Mouse (Mus musculus) liver, embryonic 13.5 days (tissue): ENCODE measurements at regions not wholly inside any gene's neighbourhood (a gene's known extent, or its start where the extent isn't known, plus 50 kb on each side); places are given as distances from the start of the nearest gene placed in this dataset.

Experiments
- ATAC-seq: fragments of 200-750 bp; cut with Nextera tagmentation; 2 replicates; pipeline ENCODE4 v1.8.0; 2017; ENCODE audit warnings: low read depth, mild to moderate bottlenecking, moderate number of reproducible peaks, moderate library complexity
- DNase-seq: peaks from one replicate; pipeline ENCODE4 v3.0.0; 2022
- H3K27ac ChIP-seq: fragments of 300-500 bp; sonication (generic); 2 replicates; pipeline ENCODE4 v1.5.1; 2015; ENCODE audit warnings: moderate library complexity, mild to moderate bottlenecking, inconsistent platforms
- H3K27me3 ChIP-seq: fragments of 300-500 bp; sonication (generic); 2 replicates; pipeline ENCODE4 v1.6.1; 2015; ENCODE audit warnings: mild to moderate bottlenecking, inconsistent platforms
- H3K36me3 ChIP-seq: fragments of 300-500 bp; sonication (generic); 2 replicates; pipeline ENCODE4 v1.6.1; 2015; ENCODE audit warnings: mild to moderate bottlenecking, inconsistent platforms
- H3K4me1 ChIP-seq: fragments of 300-500 bp; sonication (generic); replicated peaks from 2 replicates; pipeline ENCODE4 v1.6.1; 2015; ENCODE audit warnings: inconsistent platforms
- H3K4me2 ChIP-seq: fragments of 300-500 bp; sonication (generic); 2 replicates; pipeline ENCODE4 v1.6.1; 2015; ENCODE audit warnings: inconsistent platforms, mild to moderate bottlenecking, moderate library complexity
- H3K4me3 ChIP-seq: fragments of 300-500 bp; sonication (generic); replicated peaks from 2 replicates; pipeline ENCODE4 v1.5.1; 2015; ENCODE audit warnings: mild to moderate bottlenecking, inconsistent platforms
- H3K9ac ChIP-seq: fragments of 300-500 bp; sonication (generic); 2 replicates; pipeline ENCODE4 v1.6.1; 2015; ENCODE audit warnings: mild to moderate bottlenecking, inconsistent platforms
- H3K9me3 ChIP-seq: fragments of 300-500 bp; sonication (generic); replicated peaks from 2 replicates; pipeline ENCODE4 v1.6.1; 2016; ENCODE audit warnings: inconsistent platforms
- WGBS: fragments of 180-500 bp; shearing (Covaris S2); methylation state at CpG from one replicate; pipeline ENCODE4 v1.1.7; 2015; ENCODE audit not compliant: insufficient replicate concordance; 5-methylcytosine and 5-hydroxymethylcytosine counted together

DNA sequence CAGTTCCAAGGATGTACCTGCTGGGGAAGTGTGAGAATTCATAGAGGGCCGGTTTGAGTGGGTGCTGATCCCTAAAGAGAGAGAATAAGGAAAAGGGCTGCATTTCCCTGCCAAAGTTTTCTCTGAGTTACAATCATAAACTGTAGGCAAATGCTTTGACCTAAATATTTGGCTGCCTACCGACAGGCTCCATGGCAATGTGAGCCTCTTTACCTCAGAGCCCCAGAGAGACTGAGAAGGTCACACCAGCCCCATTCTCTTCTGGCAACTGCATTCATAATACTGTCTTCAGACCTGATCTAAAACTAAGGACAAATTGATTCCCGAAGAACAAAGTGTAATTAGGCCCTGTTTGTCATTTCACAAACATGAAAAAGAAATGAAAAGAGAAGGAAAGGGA lies 184.4 kb downstream of the S1pr1 start:
- H3K27ac ChIP-seq = no peak overlapping the region
- no peak overlapping the region for H3K4me3 ChIP-seq
- no peak overlapping the region for H3K9ac ChIP-seq
- no peak overlapping the region for H3K4me2 ChIP-seq
- no peaks in the 10 kb centered on the region for H3K4me1 ChIP-seq
- no peak for ATAC-seq
- no peaks in the 10 kb centered on the region for H3K36me3 ChIP-seq
- H3K27me3 ChIP-seq = no peaks in the 10 kb centered on the region
- DNase-seq = no peak
- no peaks in the 10 kb centered on the region for H3K9me3 ChIP-seq
- 52% methylated on average over 3 of the region's 3 CpGs for WGBS

DNA sequence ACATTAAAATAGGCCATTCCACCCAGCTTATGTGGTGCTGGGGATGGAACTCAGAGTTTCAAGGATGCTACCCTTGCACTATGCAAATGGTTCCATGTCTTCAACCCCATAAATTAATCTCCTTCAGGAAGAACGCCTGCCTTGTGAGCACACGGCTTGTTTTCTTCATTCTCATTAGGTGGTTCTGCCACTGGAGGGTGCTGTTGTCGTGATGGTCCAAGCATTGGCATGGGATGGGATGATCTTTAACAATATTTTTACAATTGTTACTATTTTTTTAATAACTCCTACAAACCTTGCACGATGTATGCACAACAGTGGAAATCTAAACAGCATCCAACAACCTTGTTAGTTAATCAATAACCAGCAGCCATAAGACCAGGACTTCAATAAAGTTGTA lies 185.0 kb downstream of the S1pr1 start:
- Histone ChIP-seq H3K4me1 (no peaks in the 10 kb centered on the region), H3K27me3 (no peaks in the 10 kb centered on the region), H3K4me3 (no peak overlapping the region), H3K9ac (no peak overlapping the region), H3K9me3 (no peaks in the 10 kb centered on the region), H3K27ac (no peak overlapping the region), H3K4me2 (no peak overlapping the region), H3K36me3 (no peaks in the 10 kb centered on the region)
- no peak for DNase-seq
- 22% methylated on average over 4 of the region's 4 CpGs for WGBS
- ATAC-seq = no peak

DNA sequence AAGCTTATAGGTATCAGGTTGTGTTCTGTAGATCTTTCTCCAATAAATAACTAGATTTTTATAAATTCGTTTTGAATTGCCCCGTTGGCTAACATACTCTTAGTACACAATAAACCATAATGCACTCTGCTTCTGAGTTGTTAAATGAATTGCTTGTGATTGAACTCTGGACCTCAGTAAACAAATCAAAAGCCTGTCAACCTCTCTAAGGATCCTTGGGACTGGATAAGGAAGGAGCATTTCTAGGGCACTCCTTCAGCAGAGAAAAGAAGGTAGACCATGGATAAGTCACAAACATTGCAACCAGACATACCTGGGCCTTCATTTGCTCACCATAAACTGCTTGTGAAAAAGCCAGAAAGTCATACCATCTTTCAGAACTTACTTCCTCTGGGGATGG lies 191.4 kb downstream of the S1pr1 start:
- ATAC-seq = no peak
- Histone ChIP-seq H3K36me3 (no peaks in the 10 kb centered on the region), H3K4me1 (no peaks in the 10 kb centered on the region), H3K4me3 (no peak overlapping the region), H3K27ac (no peak overlapping the region), H3K4me2 (no peak overlapping the region), H3K9me3 (no peaks in the 10 kb centered on the region), H3K27me3 (no peaks in the 10 kb centered on the region), H3K9ac (no peak overlapping the region)
- 71% methylated on average over 2 of the region's 2 CpGs for WGBS
- DNase-seq = no peak

DNA sequence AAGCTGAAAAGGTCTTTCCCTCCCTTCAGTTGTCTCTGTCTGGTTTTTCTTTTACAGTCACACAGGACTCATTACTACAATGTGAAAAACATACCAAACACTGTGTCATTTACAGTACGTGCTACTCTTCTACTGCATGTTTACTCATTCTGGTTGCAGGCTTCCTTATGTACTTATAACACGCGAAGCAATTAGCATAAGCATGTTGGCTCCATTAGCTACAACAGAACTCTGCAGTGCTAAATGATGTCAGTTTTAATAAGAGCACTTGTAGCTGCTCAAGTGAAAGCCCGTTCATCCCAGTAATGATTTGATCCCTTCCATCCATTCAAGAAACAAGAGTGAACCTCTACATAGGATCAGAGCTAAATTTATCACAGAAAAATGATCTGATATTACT lies 199.2 kb downstream of the S1pr1 start:
- no peaks in the 10 kb centered on the region for H3K36me3 ChIP-seq
- H3K4me2 ChIP-seq = no peak overlapping the region
- no peaks in the 10 kb centered on the region for H3K9me3 ChIP-seq
- H3K4me3 ChIP-seq = no peak overlapping the region
- 73% methylated on average over 4 of the region's 4 CpGs for WGBS
- DNase-seq (no peak), ATAC-seq (no peak)
- no peak overlapping the region for H3K27ac ChIP-seq
- H3K9ac ChIP-seq = no peak overlapping the region
- H3K27me3 ChIP-seq = no peaks in the 10 kb centered on the region
- no peaks in the 10 kb centered on the region for H3K4me1 ChIP-seq

DNA sequence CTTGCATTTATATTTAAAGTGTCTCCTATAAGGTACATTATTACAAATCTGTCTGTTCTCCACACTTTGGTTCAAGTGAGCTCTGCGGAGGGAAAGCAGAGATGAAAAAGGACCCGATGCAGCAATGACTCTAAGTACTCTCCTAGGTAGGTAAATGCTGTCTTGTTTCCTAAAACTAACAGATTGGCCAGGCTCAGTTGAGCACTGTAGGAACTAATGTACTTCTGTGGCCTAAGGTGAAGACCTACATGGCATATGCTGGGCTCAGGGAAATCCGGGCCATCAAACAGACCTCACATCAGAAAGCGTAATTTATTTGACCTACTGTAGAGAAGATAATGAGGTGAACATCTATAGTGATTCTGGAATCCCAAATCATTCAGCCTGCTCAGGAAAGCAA lies 205.2 kb downstream of the S1pr1 start:
- no peak for ATAC-seq
- no peak overlapping the region for H3K9ac ChIP-seq
- no peaks in the 10 kb centered on the region for H3K36me3 ChIP-seq
- no peaks in the 10 kb centered on the region for H3K27me3 ChIP-seq
- no peak overlapping the region for H3K27ac ChIP-seq
- DNase-seq = no peak
- H3K4me1 ChIP-seq = no peaks in the 10 kb centered on the region
- H3K4me2 ChIP-seq = no peak overlapping the region
- H3K4me3 ChIP-seq = no peak overlapping the region
- 76% methylated on average over 4 of the region's 4 CpGs for WGBS
- no peaks in the 10 kb centered on the region for H3K9me3 ChIP-seq

GRCm38 (mm10) chr3:115497420-115497819 lies 217.5 kb downstream of the S1pr1 start:
- H3K27ac ChIP-seq = no peak overlapping the region
- WGBS = 54% methylated on average over 1 of the region's 1 CpGs
- H3K27me3 ChIP-seq = no peaks in the 10 kb centered on the region
- no peak overlapping the region for H3K9ac ChIP-seq
- no peak overlapping the region for H3K4me3 ChIP-seq
- DNase-seq (no peak), ATAC-seq (no peak)
- H3K36me3 ChIP-seq = no peaks in the 10 kb centered on the region
- H3K4me2 ChIP-seq = no peak overlapping the region
- H3K9me3 ChIP-seq = no peaks in the 10 kb centered on the region
- H3K4me1 ChIP-seq = no peaks in the 10 kb centered on the region

DNA sequence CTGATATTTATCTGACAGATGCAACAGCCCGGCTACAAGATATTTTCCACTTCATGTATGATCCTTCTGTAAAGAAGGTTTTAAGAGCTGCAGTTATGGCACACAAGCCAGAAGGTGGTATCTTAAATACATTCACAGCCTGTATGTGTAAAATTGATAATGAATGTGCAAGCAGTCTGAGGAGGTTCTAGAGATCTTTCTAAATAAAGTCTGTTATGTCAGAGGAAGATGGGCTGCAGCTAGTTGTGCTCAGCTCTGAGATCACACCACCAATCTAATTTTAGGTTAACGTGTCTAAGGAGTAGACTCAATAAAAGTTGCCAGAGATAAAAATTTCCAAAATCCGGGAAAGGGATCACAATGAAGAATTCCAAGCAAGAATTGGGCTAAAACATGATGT lies 218.8 kb downstream of the S1pr1 start:
- Histone ChIP-seq H3K4me1 (no peaks in the 10 kb centered on the region), H3K36me3 (no peaks in the 10 kb centered on the region), H3K9ac (no peak overlapping the region), H3K4me2 (no peak overlapping the region), H3K9me3 (no peaks in the 10 kb centered on the region), H3K4me3 (no peak overlapping the region), H3K27ac (no peak overlapping the region), H3K27me3 (no peaks in the 10 kb centered on the region)
- DNase-seq = no peak
- 47% methylated on average over 3 of the region's 3 CpGs for WGBS
- ATAC-seq = no peak

DNA sequence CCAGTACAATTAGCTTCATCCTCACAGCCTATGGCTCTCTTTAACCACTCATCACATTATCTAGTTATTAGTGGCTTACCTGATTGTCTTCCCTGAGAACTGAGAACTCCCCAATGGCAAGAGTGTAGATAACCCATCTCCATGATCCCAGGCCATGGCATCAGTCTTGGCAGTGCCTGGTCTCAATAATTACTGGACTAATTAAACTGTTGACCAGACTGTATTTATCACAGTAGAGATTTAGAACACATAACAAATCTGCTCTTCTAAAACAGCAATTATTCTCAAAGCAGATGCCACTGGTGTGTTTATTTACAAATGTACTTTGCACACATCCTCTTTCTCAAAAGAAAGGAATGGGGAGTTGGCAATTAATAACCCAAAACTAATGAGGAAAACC lies 219.2 kb downstream of the S1pr1 start:
- Histone ChIP-seq H3K9me3 (no peaks in the 10 kb centered on the region), H3K36me3 (no peaks in the 10 kb centered on the region), H3K27ac (no peak overlapping the region), H3K4me3 (no peak overlapping the region), H3K27me3 (no peaks in the 10 kb centered on the region), H3K4me2 (no peak overlapping the region), H3K9ac (no peak overlapping the region), H3K4me1 (no peaks in the 10 kb centered on the region)
- ATAC-seq (no peak), DNase-seq (no peak)

- no peak overlapping the region for H3K4me2 ChIP-seq
- no peaks in the 10 kb centered on the region for H3K9me3 ChIP-seq
- H3K4me1 ChIP-seq = no peaks in the 10 kb centered on the region
- ATAC-seq = no peak
- no peaks in the 10 kb centered on the region for H3K27me3 ChIP-seq
- DNase-seq = no peak
- H3K36me3 ChIP-seq = no peaks in the 10 kb centered on the region
- no peak overlapping the region for H3K9ac ChIP-seq
- no peak overlapping the region for H3K27ac ChIP-seq
- H3K4me3 ChIP-seq = no peak overlapping the region
- WGBS = 56% methylated on average over 4 of the region's 4 CpGs
Measured at GRCm38 (mm10) chr3:115468980-115469379, 245.9 kb downstream of the S1pr1 start.

- Histone ChIP-seq H3K36me3 (no peaks in the 10 kb centered on the region), H3K27me3 (no peaks in the 10 kb centered on the region), H3K9ac (no peak overlapping the region), H3K4me1 (no peaks in the 10 kb centered on the region), H3K4me3 (no peak overlapping the region), H3K4me2 (no peak overlapping the region), H3K27ac (no peak overlapping the region), H3K9me3 (no peaks in the 10 kb centered on the region)
- 48% methylated on average over 2 of the region's 2 CpGs for WGBS
- ATAC-seq = no peak
- DNase-seq = no peak
Measured at GRCm38 (mm10) chr3:115467850-115468249, 247.0 kb downstream of the S1pr1 start.

DNA sequence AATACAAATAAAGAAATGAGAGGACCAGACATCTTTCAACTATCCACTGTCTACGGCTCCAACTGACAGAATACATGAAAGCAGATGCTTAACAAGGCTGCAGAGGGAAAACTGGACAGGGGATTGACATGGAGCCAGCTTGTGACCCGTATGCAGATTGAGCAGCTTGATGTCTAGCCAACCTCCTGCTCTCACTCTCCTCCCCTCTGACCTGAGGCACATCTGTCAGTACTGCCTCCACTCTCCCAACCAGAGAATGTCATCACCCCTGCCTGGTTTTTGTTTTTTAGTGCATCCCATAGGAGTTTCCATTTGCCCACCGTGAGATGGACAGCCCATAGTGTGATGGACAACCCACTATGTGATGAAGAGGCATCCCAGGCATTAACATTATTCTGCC lies 252.2 kb downstream of the S1pr1 start:
- no peak overlapping the region for H3K9ac ChIP-seq
- WGBS = 56% methylated on average over 3 of the region's 3 CpGs
- H3K9me3 ChIP-seq = no peaks in the 10 kb centered on the region
- H3K4me3 ChIP-seq = no peak overlapping the region
- no peak overlapping the region for H3K27ac ChIP-seq
- DNase-seq (no peak), ATAC-seq (no peak)
- no peak overlapping the region for H3K4me2 ChIP-seq
- H3K4me1 ChIP-seq = no peaks in the 10 kb centered on the region
- H3K36me3 ChIP-seq = no peaks in the 10 kb centered on the region
- H3K27me3 ChIP-seq = no peaks in the 10 kb centered on the region
